Mouse (Mus musculus) embryonic fibroblast, embryonic 13.5 days (primary cell): Measurements from ENCODE around the gene Habp2. TPM values are rescaled to one million over a fixed set of nuclear protein-coding genes. Genes with fewer than 3 reads are reported as not detected.
"Not testable (repeated sequence)": the region's sequence is repeated elsewhere in the genome, so short reads cannot be mapped to it uniquely, and the experiment has no call there.

Experiments
- H3K27ac ChIP-seq: 2 replicates; pipeline ENCODE4 v1.5.1; 2012; ENCODE audit warnings: low read length, control low read depth, inconsistent platforms; ENCODE audit not compliant: insufficient read depth
- H3K4me1 ChIP-seq: 2 replicates; pipeline ENCODE4 v1.6.1; 2011; ENCODE audit warnings: low read length; ENCODE audit not compliant: control insufficient read depth, insufficient read depth
- H3K4me3 ChIP-seq: 2 replicates; pipeline ENCODE4 v1.5.1; 2011; ENCODE audit warnings: mild to moderate bottlenecking, control low read depth, low read length; ENCODE audit not compliant: insufficient read depth
- CTCF ChIP-seq: IDR thresholded peaks from 2 replicates; pipeline ENCODE4 v1.5.1; 2011; ENCODE audit warnings: mild to moderate bottlenecking, control low read depth, low read length, moderate library complexity, borderline replicate concordance; ENCODE audit not compliant: insufficient read depth
- POLR2A ChIP-seq: IDR thresholded peaks from 2 replicates; pipeline ENCODE4 v1.6.1; 2011; ENCODE audit warnings: low read depth, mild to moderate bottlenecking, control low read depth, low read length, moderate library complexity
- polyA plus RNA-seq: library from polyadenylated mRNA; stranded (reverse); fragments of >200 nt; gene quantifications from 2 replicates; pipeline ENCODE4 v1.2.4, GENCODE M21; 2011; ENCODE audit warnings: low read depth; ENCODE audit not compliant: missing spikeins, insufficient read length

Habp2 gene
- polyA plus RNA-seq, 1 experiment = not detected

- no peaks in the 10 kb centered on the region for H3K4me1 ChIP-seq
- H3K4me3 ChIP-seq = no peak overlapping the region
- TF ChIP-seq POLR2A = no peak
- TF ChIP-seq CTCF = no peak
- no peak overlapping the region for H3K27ac ChIP-seq
These were observed 39.4 kb downstream of the Habp2 start for GRCm38 (mm10) chr19:56326243-56326855.

GRCm38 (mm10) chr19:56336321-56336720 is 49.4 kb downstream of the Habp2 start:
- Histone ChIP-seq H3K27ac (no peak overlapping the region), H3K4me3 (no peak overlapping the region), H3K4me1 (no peaks in the 10 kb centered on the region)
- TF ChIP-seq CTCF (no peak), POLR2A (no peak)

GRCm38 (mm10) chr19:56336826-56337225 is 49.9 kb downstream of the Habp2 start:
- Histone ChIP-seq H3K27ac (no peak overlapping the region), H3K4me3 (no peak overlapping the region), H3K4me1 (no peaks in the 10 kb centered on the region)
- TF ChIP-seq POLR2A = no peak
- no peak for TF ChIP-seq CTCF

GRCm38 (mm10) chr19:56342006-56342405 is 55.1 kb downstream of the Habp2 start:
- no peak overlapping the region for H3K27ac ChIP-seq
- no peaks in the 10 kb centered on the region for H3K4me1 ChIP-seq
- no peak overlapping the region for H3K4me3 ChIP-seq
- TF ChIP-seq CTCF (no peak), POLR2A (no peak)

GRCm38 (mm10) chr19:56343869-56344563 is 57.1 kb downstream of the Habp2 start:
- H3K27ac ChIP-seq = no peak overlapping the region
- no peak overlapping the region for H3K4me3 ChIP-seq
- no peak for TF ChIP-seq CTCF
- TF ChIP-seq POLR2A = no peak
- no peaks in the 10 kb centered on the region for H3K4me1 ChIP-seq

- TF ChIP-seq CTCF (no peak), POLR2A (no peak)
- Histone ChIP-seq H3K4me3 (no peak overlapping the region), H3K4me1 (no peaks in the 10 kb centered on the region), H3K27ac (no peak overlapping the region)
These were observed 59.1 kb downstream of the Habp2 start for GRCm38 (mm10) chr19:56346016-56346415.

GRCm38 (mm10) chr19:56346750-56347149 is 59.8 kb downstream of the Habp2 start:
- TF ChIP-seq POLR2A (no peak), CTCF (no peak)

GRCm38 (mm10) chr19:56349295-56349694 is 62.4 kb downstream of the Habp2 start:
- Histone ChIP-seq H3K4me1 (no peaks in the 10 kb centered on the region), H3K27ac (no peak overlapping the region), H3K4me3 (no peak overlapping the region)
- TF ChIP-seq CTCF = peak; percentile 47; the same call in 1 of the 2 replicates
- no peak for TF ChIP-seq POLR2A

More at GRCm38 (mm10) chr19:56346750-56347149, 59.8 kb downstream of the Habp2 start:
- no peak overlapping the region for H3K27ac ChIP-seq
- H3K4me3 ChIP-seq = no peak overlapping the region
- no peaks in the 10 kb centered on the region for H3K4me1 ChIP-seq

GRCm38 (mm10) chr19:56353689-56354088 is 66.8 kb downstream of the Habp2 start:
- Histone ChIP-seq H3K27ac (no peak overlapping the region), H3K4me3 (no peak overlapping the region), H3K4me1 (no peaks in the 10 kb centered on the region)
- TF ChIP-seq CTCF = no peak
- TF ChIP-seq POLR2A = no peak

GRCm38 (mm10) chr19:56355201-56355600 is 68.3 kb downstream of the Habp2 start:
- H3K4me1 ChIP-seq = no peaks in the 10 kb centered on the region
- no peak overlapping the region for H3K4me3 ChIP-seq
- TF ChIP-seq POLR2A = no peak
- TF ChIP-seq CTCF = no peak
- H3K27ac ChIP-seq = no peak overlapping the region

GRCm38 (mm10) chr19:56356480-56357373 is 69.8 kb downstream of the Habp2 start:
- H3K27ac ChIP-seq = no peak overlapping the region
- TF ChIP-seq CTCF = peak; percentile 71; the same call in 1 of the 2 replicates
- no peak for TF ChIP-seq POLR2A
- no peaks in the 10 kb centered on the region for H3K4me1 ChIP-seq
- no peak overlapping the region for H3K4me3 ChIP-seq

- H3K27ac ChIP-seq, H3K4me1 ChIP-seq, H3K4me3 ChIP-seq: not testable (repeated sequence)
These were observed 70.4 kb downstream of the Habp2 start for GRCm38 (mm10) chr19:56357374-56357708.
